Mouse (Mus musculus): ENCODE data around the gene Sh2d1b2. TPM values are rescaled to one million over a fixed set of nuclear protein-coding genes. Genes with fewer than 3 reads are reported as not detected.

Gene Sh2d1b2
- total RNA-seq, 2 experiments from 2014 or later, result not detected

- no peak for ATAC-seq (replicated peaks; ENCODE audit: low FRiP score, poor library complexity, severe bottlenecking)
Measured at GRCm38 (mm10) chr1:170270696-170271095, 38.1 kb downstream of the Sh2d1b2 start.

- ATAC-seq (replicated peaks; ENCODE audit: low FRiP score, poor library complexity, severe bottlenecking), result no peak
Measured at GRCm38 (mm10) chr1:170273252-170273651, 40.7 kb downstream of the Sh2d1b2 start.

- no peak for ATAC-seq (replicated peaks; ENCODE audit: low FRiP score, poor library complexity, severe bottlenecking)
Measured at GRCm38 (mm10) chr1:170277016-170277415, 44.5 kb downstream of the Sh2d1b2 start, which contains the start of gene Sh2d1b1. Sh2d1b1 (plus strand) TSS chr1:170277320.

- no peak for ATAC-seq (replicated peaks; ENCODE audit: low FRiP score, poor library complexity, severe bottlenecking)
Measured at GRCm38 (mm10) chr1:170282415-170283129, 50.0 kb downstream of the Sh2d1b2 start.

- no peak for ATAC-seq (replicated peaks; ENCODE audit: low FRiP score, poor library complexity, severe bottlenecking)
Measured at GRCm38 (mm10) chr1:170292239-170292951, 59.8 kb downstream of the Sh2d1b2 start.

- no peak for ATAC-seq (replicated peaks; ENCODE audit: low FRiP score, poor library complexity, severe bottlenecking)
Measured at GRCm38 (mm10) chr1:170293257-170293656, 60.7 kb downstream of the Sh2d1b2 start.

GRCm38 (mm10) chr1:170294786-170295570 lies 62.4 kb downstream of the Sh2d1b2 start:
- no peak for ATAC-seq (replicated peaks; ENCODE audit: low FRiP score, poor library complexity, severe bottlenecking)

- ATAC-seq (replicated peaks; ENCODE audit: low FRiP score, poor library complexity, severe bottlenecking), result no peak
Measured at GRCm38 (mm10) chr1:170299496-170299895, 66.9 kb downstream of the Sh2d1b2 start.

GRCm38 (mm10) chr1:170301686-170302085 lies 69.1 kb downstream of the Sh2d1b2 start:
- ATAC-seq (replicated peaks; ENCODE audit: low FRiP score, poor library complexity, severe bottlenecking), result no peak

GRCm38 (mm10) chr1:170302456-170302855 lies 69.9 kb downstream of the Sh2d1b2 start:
- no peak for ATAC-seq (replicated peaks; ENCODE audit: low FRiP score, poor library complexity, severe bottlenecking)

- no peak for ATAC-seq (replicated peaks; ENCODE audit: low FRiP score, poor library complexity, severe bottlenecking)
Measured at GRCm38 (mm10) chr1:170303103-170303502, 70.6 kb downstream of the Sh2d1b2 start.

Other genes with a start within 250 kb of the Sh2d1b2 start
- gene Ddr2, start 122.0 kb upstream of the Sh2d1b2 start, total RNA-seq (2015; ENCODE audit: low replicate concordance), result 0.36 and 0.42 TPM in 2 replicates
- gene Ddr2, start 122.0 kb upstream of the Sh2d1b2 start, total RNA-seq (2017; ENCODE audit: low replicate concordance), result 0.90 TPM in 1 of 2 replicates, not detected in the other
- gene Uap1, start 57.8 kb upstream of the Sh2d1b2 start, total RNA-seq (2015; ENCODE audit: low replicate concordance), result 43.6 and 45.7 TPM in 2 replicates
- gene Uap1, start 57.8 kb upstream of the Sh2d1b2 start, total RNA-seq (2017; ENCODE audit: low replicate concordance), result 48.4 and 79.2 TPM in 2 replicates
- 47.6 and 56.2 TPM in 2 replicates for gene Uhmk1, start 17.4 kb upstream of the Sh2d1b2 start, total RNA-seq (2015; ENCODE audit: low replicate concordance)
- gene Uhmk1, start 17.4 kb upstream of the Sh2d1b2 start, total RNA-seq (2017; ENCODE audit: low replicate concordance), result 40.4 and 45.2 TPM in 2 replicates
- 2.5 TPM in 2 replicates for gene Sh2d1b1, start 44.6 kb downstream of the Sh2d1b2 start, total RNA-seq (2015; ENCODE audit: low replicate concordance)
- 2.8 TPM in 1 of 2 replicates, not detected in the other for gene Sh2d1b1, start 44.6 kb downstream of the Sh2d1b2 start, total RNA-seq (2017; ENCODE audit: low replicate concordance)
- gene Gm7694, start 73.6 kb downstream of the Sh2d1b2 start, total RNA-seq (2015; ENCODE audit: low replicate concordance), result 12.6 and 18.0 TPM in 2 replicates
- gene Gm7694, start 73.6 kb downstream of the Sh2d1b2 start, total RNA-seq (2017; ENCODE audit: low replicate concordance), result 15.8 and 29.0 TPM in 2 replicates
- gene Spata46, start 76.1 kb downstream of the Sh2d1b2 start, total RNA-seq (2015; ENCODE audit: low replicate concordance), result not detected in 2 replicates
- not detected in 2 replicates for gene Spata46, start 76.1 kb downstream of the Sh2d1b2 start, total RNA-seq (2017; ENCODE audit: low replicate concordance)

Data from erythroid progenitor cell, adult 5-6 weeks (primary cell).